Mouse (Mus musculus) MEL-GATA-1-ER (cell line): ENCODE results near the gene Olfr523.

ENCODE experiments used
- DNase-seq: peaks from one replicate; pipeline ENCODE4 v3.0.0-alpha.2; 2012; ENCODE audit warnings: low read depth; ENCODE audit errors: extremely low read depth

Gene Olfr523

GRCm38 (mm10) chr7:140179176-140179575 is 6.2 kb downstream of the Olfr523 start:
- no peak for DNase-seq

- DNase-seq: no peak
Measured at GRCm38 (mm10) chr7:140180692-140181091, 7.7 kb downstream of the Olfr523 start.

GRCm38 (mm10) chr7:140184206-140184605 is 11.2 kb downstream of the Olfr523 start:
- no peak for DNase-seq

DNA sequence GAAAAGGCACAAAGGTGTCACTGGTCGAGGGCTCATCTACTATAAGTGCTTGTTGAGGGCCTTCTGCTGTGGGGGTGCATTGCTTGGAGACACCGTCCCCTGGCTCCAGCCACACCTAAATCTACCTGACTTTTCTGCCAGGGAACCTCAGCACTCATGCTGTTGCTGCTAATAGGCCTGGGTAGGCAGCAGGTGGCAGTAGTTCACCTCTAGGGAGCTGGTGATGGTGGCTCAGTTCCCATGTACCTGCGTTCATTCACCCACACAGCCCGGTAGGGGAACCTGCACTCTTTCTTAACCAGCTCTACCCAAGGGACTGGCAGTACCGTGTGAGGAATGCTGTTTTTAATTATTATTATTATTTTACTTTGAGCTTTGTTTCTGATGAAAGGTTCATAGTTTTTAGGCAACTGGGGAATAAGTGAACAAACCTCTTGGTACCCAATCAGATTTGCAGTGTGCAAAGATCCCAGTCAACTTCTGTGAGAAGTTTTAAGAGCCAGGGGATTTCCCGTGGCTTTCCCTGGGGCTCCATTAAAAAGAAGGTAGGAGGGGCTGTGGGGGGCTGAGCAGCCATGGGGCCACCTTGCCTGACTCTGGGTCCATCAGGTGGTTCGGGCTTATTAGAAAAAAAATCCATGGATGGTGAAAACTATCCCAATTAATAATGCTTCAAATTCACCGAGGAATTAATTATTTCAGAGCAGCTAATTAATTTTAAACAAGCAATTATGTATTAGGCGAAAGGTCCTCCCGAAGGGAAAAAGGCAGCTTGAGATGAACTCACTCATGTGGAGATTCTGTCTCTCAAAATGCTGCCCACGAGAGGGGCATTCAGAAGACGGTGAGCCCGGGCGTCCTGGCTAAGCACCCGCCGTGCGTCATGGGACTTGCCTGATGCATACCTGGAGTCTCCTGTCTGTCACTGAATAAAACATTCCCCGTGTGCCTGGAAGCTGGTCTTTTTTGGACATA is 13.9 kb downstream of the Olfr523 start:
- no peak for DNase-seq

DNA sequence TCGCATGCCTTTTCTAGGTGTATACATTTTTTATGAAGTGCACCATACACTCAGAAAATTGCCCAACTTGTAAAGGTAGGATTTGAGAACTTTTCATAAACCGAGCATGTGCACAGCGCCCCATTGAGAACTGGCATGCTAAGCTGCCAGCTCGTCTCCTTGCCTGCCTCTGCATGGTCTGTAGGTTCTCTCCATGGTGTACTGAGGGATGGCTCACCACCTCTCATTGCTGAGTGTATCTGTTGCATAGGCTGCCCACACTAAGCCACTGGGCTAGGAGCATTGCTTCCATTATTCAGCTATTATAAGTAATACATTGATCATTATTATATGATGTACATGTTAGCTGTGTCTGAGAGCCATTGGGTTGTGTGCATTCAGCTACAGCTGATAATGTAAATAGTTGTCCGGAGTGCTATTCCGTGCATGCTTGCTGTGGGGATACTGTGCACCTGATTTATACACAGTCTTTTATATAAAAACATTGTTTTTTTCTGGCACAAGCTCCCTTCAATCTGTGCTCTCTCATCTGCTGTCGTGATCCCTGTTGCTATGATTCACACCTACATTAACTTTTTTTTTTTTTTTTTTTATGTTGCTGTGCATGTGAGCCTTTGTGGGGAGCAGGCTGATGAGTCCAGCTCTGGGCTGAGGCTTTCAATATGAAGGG is 14.8 kb downstream of the Olfr523 start:
- DNase-seq: no peak

- no peak for DNase-seq
Measured at GRCm38 (mm10) chr7:140188391-140189328, 15.6 kb downstream of the Olfr523 start.

DNA sequence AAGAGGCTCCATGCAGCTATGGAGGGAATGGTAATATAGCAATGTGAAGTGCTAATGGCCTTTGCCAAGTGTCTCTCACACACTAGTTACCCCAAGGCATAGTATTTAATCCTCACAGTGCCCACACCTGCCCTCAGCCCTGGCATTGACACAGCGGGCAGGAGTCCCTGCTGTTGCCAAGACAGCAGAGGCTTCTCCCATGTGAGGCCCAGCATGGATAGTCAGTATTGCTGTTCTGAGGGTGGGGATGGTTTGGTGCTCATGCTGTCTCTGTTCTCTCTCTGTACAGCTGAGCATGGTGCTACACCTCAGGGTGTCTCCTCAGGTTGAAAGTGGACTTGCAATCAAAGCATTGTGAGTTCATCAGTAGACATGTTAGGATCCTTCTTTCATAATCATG is 17.4 kb downstream of the Olfr523 start:
- no peak for DNase-seq

GRCm38 (mm10) chr7:140192445-140192844 is 19.4 kb downstream of the Olfr523 start:
- DNase-seq: no peak

- DNase-seq: no peak
Measured at GRCm38 (mm10) chr7:140192851-140193250, 19.8 kb downstream of the Olfr523 start.

DNA sequence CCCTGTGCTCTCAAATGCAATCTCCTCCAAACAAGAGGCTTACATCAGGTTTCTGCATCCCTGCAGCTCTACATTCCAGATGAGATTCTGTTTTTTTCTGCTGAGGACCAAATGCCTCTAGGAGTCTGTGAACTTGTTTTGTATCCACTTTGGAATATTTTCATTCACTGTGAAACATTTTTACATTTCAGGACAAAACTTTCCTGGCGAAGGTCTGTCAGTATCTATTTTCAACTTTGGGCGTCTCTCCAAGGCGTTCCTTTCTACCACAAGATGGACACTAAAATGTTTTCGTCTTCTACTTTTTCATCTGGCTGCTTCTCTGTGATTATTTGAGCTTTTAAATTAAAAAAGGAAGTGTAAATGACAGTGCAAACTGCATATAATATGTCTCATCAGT is 21.0 kb downstream of the Olfr523 start:
- no peak for DNase-seq

GRCm38 (mm10) chr7:140196002-140196401 is 23.0 kb downstream of the Olfr523 start:
- DNase-seq: no peak

GRCm38 (mm10) chr7:140201090-140201489 is 28.1 kb downstream of the Olfr523 start:
- DNase-seq: no peak

GRCm38 (mm10) chr7:140205864-140206263 is 32.8 kb downstream of the Olfr523 start, which contains the start of gene Olfr524:
TSS of gene Olfr524 (minus strand) at chr7:140205964.
- DNase-seq: no peak

- no peak for DNase-seq
Measured at GRCm38 (mm10) chr7:140206904-140207303, 33.9 kb downstream of the Olfr523 start.

- no peak for DNase-seq
Measured at GRCm38 (mm10) chr7:140208153-140208552, 35.1 kb downstream of the Olfr523 start.

- DNase-seq: no peak
Measured at GRCm38 (mm10) chr7:140208677-140209076, 35.7 kb downstream of the Olfr523 start.

- no peak for DNase-seq
Measured at GRCm38 (mm10) chr7:140213841-140214240, 40.8 kb downstream of the Olfr523 start.

DNA sequence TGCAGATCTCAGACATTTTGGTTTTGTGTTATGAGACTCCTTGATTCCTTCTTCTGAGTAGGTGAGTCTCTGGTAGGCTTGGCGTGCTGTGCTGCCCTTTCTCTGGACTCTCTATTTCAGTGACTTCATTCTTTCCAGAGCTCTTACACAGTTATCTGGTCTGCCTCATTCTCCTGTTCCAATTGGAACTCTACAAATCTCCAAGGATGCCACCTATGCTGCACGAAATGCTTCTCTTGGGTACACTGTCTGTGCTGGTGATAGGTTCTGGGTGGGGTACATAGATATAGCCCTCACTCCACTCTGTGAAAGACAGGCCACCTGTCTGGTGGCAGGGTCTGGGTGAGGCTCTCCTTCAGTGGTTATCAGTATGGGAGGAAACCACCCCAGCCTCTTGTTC is 45.0 kb downstream of the Olfr523 start, which contains the start of gene Cd163l1:
Gene Cd163l1 (plus strand): TSS at position 301 of the 400 bp plus-strand sequence.
- DNase-seq: no peak

- DNase-seq: no peak
Measured at GRCm38 (mm10) chr7:140219268-140219667, 46.3 kb downstream of the Olfr523 start.

DNA sequence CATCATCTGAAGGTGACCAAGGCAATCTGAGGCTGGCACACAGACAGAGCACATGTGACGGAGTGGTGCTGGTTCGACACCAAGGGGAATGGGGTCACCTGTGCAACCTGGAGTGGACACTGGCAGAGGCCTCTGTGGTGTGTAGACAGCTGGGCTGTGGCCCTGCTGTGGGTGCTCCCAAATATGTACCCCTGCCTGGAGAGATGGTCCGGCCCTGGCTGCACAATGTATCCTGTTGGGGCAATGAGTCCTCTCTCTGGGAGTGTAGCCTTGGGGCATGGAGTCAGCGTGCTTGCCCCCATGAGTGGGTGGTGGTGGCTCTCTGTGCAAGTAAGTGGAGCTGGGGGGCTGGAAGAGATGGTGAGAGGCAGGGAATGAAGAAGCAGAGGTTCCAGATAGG is 47.4 kb downstream of the Olfr523 start:
- DNase-seq: no peak

GRCm38 (mm10) chr7:140224209-140224608 is 51.2 kb downstream of the Olfr523 start:
- no peak for DNase-seq
